Mouse (Mus musculus): ENCODE measurements around the gene Sorcs1.

Gene Sorcs1

GRCm38 (mm10) chr19:50410561-50410960 is 267.9 kb downstream of the Sorcs1 start:
- no peak for DNase-seq

- DNase-seq = no peak
Observed at GRCm38 (mm10) chr19:50398341-50398740, 280.1 kb downstream of the Sorcs1 start.

- no peak for DNase-seq
Observed at GRCm38 (mm10) chr19:50395731-50396130, 282.7 kb downstream of the Sorcs1 start.

GRCm38 (mm10) chr19:50394101-50394500 is 284.3 kb downstream of the Sorcs1 start:
- no peak for DNase-seq

- no peak for DNase-seq
Observed at GRCm38 (mm10) chr19:50389925-50390552, 288.4 kb downstream of the Sorcs1 start.

- DNase-seq = no peak
Observed at GRCm38 (mm10) chr19:50378901-50379300, 299.5 kb downstream of the Sorcs1 start.

- no peak for DNase-seq
Observed at GRCm38 (mm10) chr19:50374751-50375150, 303.7 kb downstream of the Sorcs1 start.

- DNase-seq = no peak
Observed at GRCm38 (mm10) chr19:50366446-50366845, 312.0 kb downstream of the Sorcs1 start.

GRCm38 (mm10) chr19:50362655-50363500 is 315.6 kb downstream of the Sorcs1 start:
- DNase-seq = no peak

GRCm38 (mm10) chr19:50358561-50358960 is 319.9 kb downstream of the Sorcs1 start:
- peak; percentile 31 for DNase-seq

- DNase-seq = no peak
Observed at GRCm38 (mm10) chr19:50339211-50339610, 339.2 kb downstream of the Sorcs1 start.

GRCm38 (mm10) chr19:50336751-50337150 is 341.7 kb downstream of the Sorcs1 start:
- DNase-seq = no peak

GRCm38 (mm10) chr19:50331136-50331535 is 347.3 kb downstream of the Sorcs1 start:
- no peak for DNase-seq

GRCm38 (mm10) chr19:50327804-50328203 is 350.6 kb downstream of the Sorcs1 start:
- peak; percentile 11 for DNase-seq

GRCm38 (mm10) chr19:50326151-50326550 is 352.3 kb downstream of the Sorcs1 start:
- DNase-seq = no peak

GRCm38 (mm10) chr19:50325686-50326085 is 352.8 kb downstream of the Sorcs1 start:
- DNase-seq = peak; percentile 37

- DNase-seq = no peak
Observed at GRCm38 (mm10) chr19:50307046-50307445, 371.4 kb downstream of the Sorcs1 start.

GRCm38 (mm10) chr19:50294205-50294604 is 384.2 kb downstream of the Sorcs1 start:
- DNase-seq = no peak

GRCm38 (mm10) chr19:50264450-50264849 is 414.0 kb downstream of the Sorcs1 start:
- DNase-seq = no peak

GRCm38 (mm10) chr19:50258718-50259413 is 419.6 kb downstream of the Sorcs1 start:
- DNase-seq = no peak

- peak; percentile 39 for DNase-seq
Observed at GRCm38 (mm10) chr19:50220476-50220875, 458.0 kb downstream of the Sorcs1 start.

- no peak for DNase-seq
Observed at GRCm38 (mm10) chr19:50214466-50215228, 463.8 kb downstream of the Sorcs1 start.

GRCm38 (mm10) chr19:50210456-50210855 is 468.0 kb downstream of the Sorcs1 start:
- no peak for DNase-seq
